Mouse (Mus musculus): ENCODE measurements around the gene Gata2. TPM values are rescaled to one million over a fixed set of nuclear protein-coding genes. Genes with fewer than 3 reads are reported as not detected.

Gata2 gene
- polyA plus RNA-seq, 1 experiment from 2014 or later: 3.2 TPM

DNA sequence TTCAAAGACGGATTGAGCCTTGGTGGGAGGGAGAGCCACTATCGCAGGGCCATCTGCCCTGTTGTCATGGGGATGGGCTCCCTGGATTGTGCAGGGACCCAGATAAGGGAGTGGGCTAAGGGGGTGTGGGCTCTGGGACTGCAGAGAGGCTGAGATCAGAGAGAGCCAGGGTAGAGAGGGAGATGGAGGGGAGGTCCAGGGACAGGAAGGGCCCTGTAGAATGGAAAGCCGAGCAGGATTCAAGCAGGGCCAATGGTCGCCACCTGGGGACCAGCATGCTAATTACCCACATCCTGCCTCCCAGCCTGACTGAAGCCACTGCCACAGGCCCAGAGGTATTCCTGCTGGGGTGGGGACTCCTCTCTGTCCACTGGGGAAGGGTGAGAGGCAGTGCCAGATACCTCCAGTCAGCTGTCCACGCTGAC, 32.9 kb downstream of the Gata2 start:
- H3K27ac ChIP-seq: no peak overlapping the region
- H3K4me1 ChIP-seq: peaks cover 7% of the 10 kb centered on the region; the same call in 1 of the 2 replicates
- peak overlapping the region; percentile 30 for H3K9ac ChIP-seq

DNA sequence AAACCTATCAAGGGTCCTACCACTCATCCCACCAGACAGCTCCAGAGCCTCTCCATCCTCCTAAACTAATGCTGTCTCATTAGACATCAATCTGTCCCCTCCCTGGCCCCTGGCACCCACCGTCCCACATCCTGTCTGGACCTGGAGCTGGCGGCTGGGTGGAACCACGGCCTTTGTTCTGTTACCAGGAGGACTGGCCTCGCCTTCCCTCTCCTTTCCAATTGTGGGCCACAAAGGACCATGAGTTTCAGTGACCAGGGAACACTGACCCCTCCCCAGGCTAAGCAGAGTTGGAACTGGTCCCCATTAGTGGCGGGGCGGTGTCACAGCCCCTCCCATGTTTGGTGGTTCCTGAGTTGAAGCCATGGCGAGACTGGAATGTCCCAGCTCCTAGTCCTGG, 33.8 kb downstream of the Gata2 start:
- Histone ChIP-seq H3K27me3 (peaks cover 15% of the 10 kb centered on the region), H3K9me3 (replicated peaks) (no peaks in the 10 kb centered on the region), H3K36me3 (ENCODE audit: poor library complexity, severe bottlenecking) (no peaks in the 10 kb centered on the region), H3K27ac (no peak overlapping the region), H3K4me2 (no peak overlapping the region), H3K4me1 (peaks cover 7% of the 10 kb centered on the region; the same call in 1 of the 2 replicates), H3K9ac (no peak overlapping the region), H3K4me3 (no peak overlapping the region)
- WGBS: 71% methylated on average over 7 of the region's 7 CpGs
- ATAC-seq: no peak

More for the DNA sequence above, 32.9 kb downstream of the Gata2 start:
- Histone ChIP-seq H3K27me3 (peaks cover 15% of the 10 kb centered on the region), H3K9me3 (replicated peaks) (no peaks in the 10 kb centered on the region), H3K36me3 (ENCODE audit: poor library complexity, severe bottlenecking) (no peaks in the 10 kb centered on the region), H3K4me2 (no peak overlapping the region), H3K4me3 (no peak overlapping the region)
- 8% methylated on average over 5 of the region's 5 CpGs for WGBS
- ATAC-seq: peak; percentile 48; the same call in 1 of the 2 replicates

DNA sequence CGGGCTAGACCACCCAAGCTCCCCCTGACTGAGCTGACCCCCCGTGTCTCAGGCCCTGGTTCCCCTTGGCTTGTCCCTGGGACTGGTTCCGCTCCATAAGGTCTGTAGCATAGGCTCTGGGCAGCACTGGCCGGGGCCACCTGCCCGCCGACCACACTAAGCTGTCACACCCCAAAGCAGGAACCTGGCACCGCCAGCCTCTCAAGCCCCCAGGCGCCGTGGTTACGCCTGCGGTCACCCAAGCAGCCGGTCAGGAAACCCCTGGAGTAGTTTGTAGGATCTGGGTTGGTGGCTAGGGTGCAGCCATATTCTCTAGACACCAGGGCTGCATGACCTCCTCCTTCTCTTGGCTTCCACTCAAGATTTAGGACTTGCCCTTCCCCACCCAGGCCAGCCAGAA, 35.5 kb downstream of the Gata2 start:
- Histone ChIP-seq H3K9me3 (replicated peaks) (no peaks in the 10 kb centered on the region), H3K4me2 (no peak overlapping the region), H3K27me3 (peaks cover 26% of the 10 kb centered on the region), H3K27ac (no peak overlapping the region), H3K36me3 (ENCODE audit: poor library complexity, severe bottlenecking) (no peaks in the 10 kb centered on the region), H3K4me3 (no peak overlapping the region), H3K9ac (no peak overlapping the region), H3K4me1 (peaks cover 7% of the 10 kb centered on the region; the same call in 1 of the 2 replicates)
- ATAC-seq: no peak
- WGBS: 89% methylated on average over 12 of the region's 12 CpGs

DNA sequence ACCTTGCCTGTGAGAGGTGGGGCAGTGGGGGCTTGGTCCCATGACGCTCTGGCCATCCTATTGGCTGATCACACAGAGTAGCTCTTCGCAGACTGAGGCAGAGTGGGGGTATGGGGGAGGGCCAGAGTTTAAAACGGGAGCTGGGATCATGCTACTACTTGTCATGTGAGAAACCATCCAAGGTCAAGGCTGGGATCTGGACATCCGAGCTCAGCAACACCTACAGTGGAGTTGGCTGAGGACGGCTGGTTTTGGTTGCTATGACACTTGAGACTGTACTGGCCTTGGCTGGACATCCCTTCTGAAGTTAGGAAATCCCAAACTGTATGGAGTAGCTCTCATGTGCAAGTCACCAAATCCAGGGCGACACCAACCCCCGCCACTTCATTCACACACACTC, 38.1 kb downstream of the Gata2 start:
- Histone ChIP-seq H3K27ac (no peak overlapping the region), H3K4me2 (no peak overlapping the region), H3K4me1 (peaks cover 16% of the 10 kb centered on the region), H3K36me3 (ENCODE audit: poor library complexity, severe bottlenecking) (no peaks in the 10 kb centered on the region), H3K9ac (no peak overlapping the region), H3K4me3 (no peak overlapping the region), H3K27me3 (peaks cover 43% of the 10 kb centered on the region), H3K9me3 (replicated peaks) (no peaks in the 10 kb centered on the region)
- no peak for ATAC-seq
- WGBS: 79% methylated on average over 7 of the region's 7 CpGs

DNA sequence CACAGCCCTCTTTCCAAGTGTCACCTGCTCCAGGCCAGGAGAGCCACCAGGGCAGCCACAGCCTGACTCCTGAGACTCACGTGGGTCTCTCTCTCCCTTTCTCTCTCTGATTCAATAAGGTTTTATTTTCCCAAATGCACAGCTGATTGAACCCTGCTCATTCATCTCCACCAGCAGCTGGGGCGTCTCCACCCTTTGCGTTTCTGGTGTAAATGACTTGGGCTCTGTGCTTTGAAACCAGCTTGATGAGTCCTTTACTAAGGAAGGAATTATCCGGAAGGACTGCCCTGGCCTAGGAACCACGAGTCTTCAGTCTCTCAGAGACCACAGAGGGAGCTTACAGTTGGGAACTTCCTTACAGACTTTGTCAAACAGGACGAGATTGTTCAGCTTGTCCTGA, 38.5 kb downstream of the Gata2 start:
- WGBS: 53% methylated on average over 6 of the region's 6 CpGs
- H3K9ac ChIP-seq: no peak overlapping the region
- no peak overlapping the region for H3K27ac ChIP-seq
- no peak for ATAC-seq
- H3K4me3 ChIP-seq: no peak overlapping the region
- H3K4me2 ChIP-seq: no peak overlapping the region
- no peaks in the 10 kb centered on the region for H3K36me3 ChIP-seq (ENCODE audit: poor library complexity, severe bottlenecking)
- H3K27me3 ChIP-seq: peaks cover 46% of the 10 kb centered on the region
- no peaks in the 10 kb centered on the region for H3K9me3 ChIP-seq (replicated peaks)
- peaks cover 15% of the 10 kb centered on the region for H3K4me1 ChIP-seq

DNA sequence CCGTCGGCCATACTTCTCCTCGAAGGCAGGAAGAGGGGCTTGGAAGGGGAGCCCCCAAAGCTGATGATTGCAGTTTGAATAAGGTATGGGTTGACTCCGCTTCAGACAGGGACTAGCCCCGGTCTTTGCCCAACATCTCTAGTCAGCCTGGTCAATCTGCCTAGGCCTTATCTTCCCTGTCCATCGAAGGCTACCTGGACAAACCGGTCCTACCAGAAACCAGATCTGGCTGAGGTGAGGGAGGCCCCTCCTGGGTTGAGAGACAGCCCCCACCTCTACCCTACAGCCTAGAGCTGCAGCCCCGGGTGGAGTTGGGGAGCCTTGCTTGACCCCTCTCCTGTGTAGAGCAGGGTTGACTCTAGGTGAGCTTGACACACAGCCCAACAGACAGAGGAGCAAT, 40.3 kb downstream of the Gata2 start:
- WGBS: 83% methylated on average over 8 of the region's 8 CpGs

DNA sequence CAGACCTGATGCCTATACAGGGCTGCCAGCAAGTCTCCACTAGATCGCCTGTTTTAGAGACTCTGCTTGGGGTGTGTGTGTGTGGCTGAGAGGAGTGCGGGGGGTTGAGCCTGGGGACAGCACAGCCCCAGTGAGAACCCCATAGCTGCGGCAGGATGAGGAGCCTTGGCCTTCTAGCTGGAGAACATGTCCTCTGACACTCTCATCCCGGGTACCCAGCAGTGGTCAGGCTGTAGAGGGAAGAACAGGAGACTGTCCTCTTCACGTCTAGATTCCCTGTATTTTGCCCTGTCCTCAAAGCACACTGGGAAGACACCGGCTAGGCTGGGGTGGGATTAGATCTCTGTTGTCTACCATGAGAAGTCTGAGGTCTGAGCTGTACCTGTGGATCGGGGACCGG, 41.8 kb downstream of the Gata2 start:
- WGBS: 21% methylated on average over 8 of the region's 8 CpGs
- no peak overlapping the region for H3K9ac ChIP-seq
- H3K27ac ChIP-seq: no peak overlapping the region
- H3K27me3 ChIP-seq: peaks cover 63% of the 10 kb centered on the region
- no peaks in the 10 kb centered on the region for H3K36me3 ChIP-seq (ENCODE audit: poor library complexity, severe bottlenecking)
- H3K9me3 ChIP-seq (replicated peaks): no peaks in the 10 kb centered on the region
- peaks cover 15% of the 10 kb centered on the region for H3K4me1 ChIP-seq
- no peak for ATAC-seq
- peak overlapping the region; percentile 58 for H3K4me2 ChIP-seq
- peak overlapping the region; percentile 24 for H3K4me3 ChIP-seq

More for the DNA sequence above, 40.3 kb downstream of the Gata2 start:
- no peaks in the 10 kb centered on the region for H3K9me3 ChIP-seq (replicated peaks)
- H3K27me3 ChIP-seq: peaks cover 58% of the 10 kb centered on the region
- H3K9ac ChIP-seq: no peak overlapping the region
- ATAC-seq: no peak
- H3K4me2 ChIP-seq: no peak overlapping the region
- no peak overlapping the region for H3K4me3 ChIP-seq
- peaks cover 15% of the 10 kb centered on the region for H3K4me1 ChIP-seq
- no peaks in the 10 kb centered on the region for H3K36me3 ChIP-seq (ENCODE audit: poor library complexity, severe bottlenecking)
- no peak overlapping the region for H3K27ac ChIP-seq

DNA sequence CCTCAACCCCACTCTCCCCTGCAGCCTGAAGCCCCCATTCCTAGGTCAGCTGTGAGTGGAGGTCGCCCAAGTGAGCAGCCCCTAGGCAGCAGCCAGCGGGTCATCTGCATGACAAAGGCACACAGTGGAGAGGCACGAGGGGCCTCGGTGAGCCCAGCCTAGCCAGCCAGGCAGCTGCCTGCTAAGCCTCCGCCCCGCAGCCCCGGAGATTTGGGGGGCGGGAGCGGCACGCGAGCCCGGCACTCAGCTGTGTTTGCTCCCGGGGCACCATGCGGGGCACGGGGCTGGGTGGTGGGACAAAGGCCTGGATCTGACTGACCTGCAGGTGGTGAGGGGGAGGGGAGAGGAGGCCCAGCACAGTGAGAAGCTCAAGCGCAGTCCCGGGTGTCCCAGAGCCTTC, 42.3 kb downstream of the Gata2 start:
- Histone ChIP-seq H3K4me3 (peak overlapping the region; percentile 24), H3K9ac (peak overlapping the region; percentile 37; the same call in 1 of the 2 replicates), H3K36me3 (ENCODE audit: poor library complexity, severe bottlenecking) (no peaks in the 10 kb centered on the region), H3K27ac (no peak overlapping the region), H3K27me3 (peaks cover 65% of the 10 kb centered on the region), H3K4me2 (peak overlapping the region; percentile 58), H3K9me3 (replicated peaks) (no peaks in the 10 kb centered on the region), H3K4me1 (peaks cover 15% of the 10 kb centered on the region)
- ATAC-seq: peak; percentile 84
- WGBS: 2% methylated on average over 16 of the region's 17 CpGs

DNA sequence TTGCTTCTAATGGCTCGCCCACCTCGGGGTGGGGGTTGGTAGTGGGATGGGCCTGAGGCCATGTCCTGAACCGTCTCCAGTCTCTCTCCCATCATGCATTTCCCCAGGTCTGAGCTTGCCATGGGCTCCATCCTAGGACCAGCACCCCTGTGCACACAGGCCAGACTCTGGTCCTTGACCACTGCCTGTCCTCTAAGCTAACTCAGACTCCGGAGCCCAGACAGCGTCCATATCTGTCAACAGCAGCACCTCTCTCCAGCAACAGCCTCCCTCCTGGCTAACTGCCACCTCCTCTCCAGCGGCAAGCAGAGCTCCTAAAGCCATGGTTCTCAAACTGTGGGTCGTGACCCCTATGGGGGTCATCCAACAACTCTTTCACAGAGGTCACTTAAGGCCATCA, 42.8 kb downstream of the Gata2 start:
- peak overlapping the region; percentile 58 for H3K4me2 ChIP-seq
- WGBS: 14% methylated on average over 7 of the region's 7 CpGs
- H3K9me3 ChIP-seq (replicated peaks): no peaks in the 10 kb centered on the region
- no peak overlapping the region for H3K27ac ChIP-seq
- peaks cover 67% of the 10 kb centered on the region for H3K27me3 ChIP-seq
- H3K9ac ChIP-seq: 0 out of 2 replicates have a peak overlapping the region, but pooled peaks have one; percentile 37
- no peak overlapping the region for H3K4me3 ChIP-seq
- ATAC-seq: peak; percentile 32; the same call in 1 of the 2 replicates
- H3K36me3 ChIP-seq (ENCODE audit: poor library complexity, severe bottlenecking): no peaks in the 10 kb centered on the region
- H3K4me1 ChIP-seq: peaks cover 15% of the 10 kb centered on the region

DNA sequence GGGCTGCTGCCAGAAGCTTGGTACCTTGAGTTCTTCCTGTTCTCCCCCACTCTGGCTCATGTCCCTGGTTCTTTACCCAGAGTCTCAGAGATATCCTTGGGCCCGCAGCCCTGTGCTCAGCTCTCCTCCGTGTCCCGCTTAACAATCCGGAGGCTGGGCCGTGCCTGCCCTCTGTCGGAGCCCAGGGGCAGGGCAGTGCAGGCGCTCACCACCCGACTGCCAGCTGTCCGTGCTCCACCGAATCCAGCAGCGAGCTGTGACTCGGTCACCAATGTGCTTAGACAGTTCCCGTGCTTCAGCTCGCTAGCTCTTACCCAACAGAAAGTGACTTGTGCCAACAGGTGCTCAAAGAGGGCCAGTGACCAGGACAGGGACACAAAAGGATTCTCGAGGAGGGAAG, 48.9 kb downstream of the Gata2 start:
- Histone ChIP-seq H3K27me3 (peaks cover 43% of the 10 kb centered on the region), H3K9ac (no peak overlapping the region), H3K4me1 (no peaks in the 10 kb centered on the region), H3K4me3 (no peak overlapping the region), H3K9me3 (replicated peaks) (no peaks in the 10 kb centered on the region), H3K36me3 (ENCODE audit: poor library complexity, severe bottlenecking) (no peaks in the 10 kb centered on the region), H3K27ac (no peak overlapping the region), H3K4me2 (peak overlapping the region; percentile 21; the same call in 1 of the 2 replicates)
- WGBS: 1% methylated on average over 15 of the region's 15 CpGs
- peak; percentile 87 for ATAC-seq

DNA sequence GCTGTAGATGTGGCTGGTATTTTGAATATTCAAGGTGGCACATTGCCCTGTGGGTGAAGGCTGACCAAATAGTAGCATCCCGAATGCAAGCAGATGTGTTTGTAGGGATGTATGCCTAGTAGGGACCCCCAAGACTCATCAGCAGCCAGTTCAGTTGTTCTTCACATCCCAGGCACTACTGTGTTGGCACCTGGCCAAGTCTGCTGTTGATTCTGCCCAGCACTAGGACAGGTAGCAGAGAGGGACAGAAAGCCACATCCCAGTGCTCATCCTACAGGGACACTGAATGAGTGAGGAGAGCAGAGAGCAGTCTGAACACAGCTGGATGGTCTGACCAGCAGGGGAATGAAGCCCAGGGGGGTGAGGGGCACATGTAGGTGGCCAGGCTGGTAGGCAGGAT, 55.5 kb downstream of the Gata2 start:
- H3K4me3 ChIP-seq: no peak overlapping the region
- no peaks in the 10 kb centered on the region for H3K9me3 ChIP-seq (replicated peaks)
- no peak overlapping the region for H3K27ac ChIP-seq
- 79% methylated on average over 1 of the region's 1 CpGs for WGBS
- H3K9ac ChIP-seq: no peak overlapping the region
- H3K4me1 ChIP-seq: no peaks in the 10 kb centered on the region
- no peak overlapping the region for H3K4me2 ChIP-seq
- H3K36me3 ChIP-seq (ENCODE audit: poor library complexity, severe bottlenecking): no peaks in the 10 kb centered on the region
- no peaks in the 10 kb centered on the region for H3K27me3 ChIP-seq
- ATAC-seq: no peak

DNA sequence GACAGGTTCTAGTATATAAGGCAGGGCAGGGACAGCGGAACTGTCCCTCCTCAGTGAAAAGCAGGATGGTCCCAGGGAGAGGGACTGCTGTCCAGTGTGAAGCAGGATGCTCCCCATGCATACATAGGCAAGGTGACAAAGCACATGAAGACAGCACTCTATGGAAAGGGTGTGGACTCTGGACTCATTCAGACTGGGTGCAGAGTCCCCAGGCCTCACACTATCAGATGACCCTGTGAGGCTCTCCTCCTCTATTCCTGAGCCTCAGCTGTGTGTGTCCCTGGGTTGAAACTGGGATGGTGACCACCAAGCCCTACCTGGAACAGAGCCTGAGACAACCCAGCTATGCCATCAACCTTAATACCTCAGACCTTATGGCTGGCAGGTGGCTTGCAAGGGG, 57.7 kb downstream of the Gata2 start:
- no peak overlapping the region for H3K4me2 ChIP-seq
- H3K9ac ChIP-seq: no peak overlapping the region
- no peaks in the 10 kb centered on the region for H3K9me3 ChIP-seq (replicated peaks)
- no peaks in the 10 kb centered on the region for H3K4me1 ChIP-seq
- ATAC-seq: no peak
- no peaks in the 10 kb centered on the region for H3K27me3 ChIP-seq
- 100% methylated on average over 1 of the region's 1 CpGs for WGBS
- no peak overlapping the region for H3K4me3 ChIP-seq
- H3K36me3 ChIP-seq (ENCODE audit: poor library complexity, severe bottlenecking): peaks cover under 1% of the 10 kb centered on the region; the same call in 1 of the 2 replicates
- H3K27ac ChIP-seq: no peak overlapping the region

DNA sequence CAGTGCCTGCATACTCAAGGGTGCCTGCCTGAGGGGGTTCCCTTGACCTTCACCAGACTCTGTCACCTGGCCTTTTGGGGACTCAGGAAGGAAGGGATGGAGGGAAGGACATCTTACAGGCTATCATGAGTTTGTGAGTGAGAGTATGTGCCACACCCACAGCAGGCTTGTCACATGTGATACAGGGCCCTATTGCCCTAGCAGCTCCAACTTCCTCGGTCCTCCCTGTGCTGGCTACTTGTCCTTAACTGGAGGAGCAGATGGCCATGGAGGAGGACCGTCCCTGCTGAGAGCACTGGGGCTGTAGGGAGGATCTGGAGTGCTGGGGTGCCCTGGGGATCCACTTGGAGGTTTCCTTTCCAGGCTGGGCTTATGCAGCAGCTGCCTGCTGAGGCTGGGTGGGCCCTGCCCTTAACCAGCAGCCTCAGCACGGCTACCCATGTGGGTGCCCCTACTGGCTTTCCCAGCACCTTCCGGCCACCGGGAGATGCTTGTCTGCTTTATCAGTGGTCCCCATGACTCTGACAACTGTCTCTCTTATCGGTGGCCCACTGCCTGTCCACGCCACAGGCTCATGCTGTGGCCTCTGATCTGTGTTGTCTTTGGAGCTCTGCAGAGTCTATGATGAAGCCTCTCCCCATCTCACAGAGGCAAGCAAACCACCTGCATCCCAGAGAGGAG, 58.2 kb downstream of the Gata2 start:
- peaks cover 2% of the 10 kb centered on the region; the same call in 1 of the 2 replicates for H3K36me3 ChIP-seq (ENCODE audit: poor library complexity, severe bottlenecking)
- WGBS: 86% methylated on average over 7 of the region's 7 CpGs

More for the DNA sequence above, 58.2 kb downstream of the Gata2 start:
- Histone ChIP-seq H3K4me2 (no peak overlapping the region), H3K27ac (no peak overlapping the region), H3K27me3 (no peaks in the 10 kb centered on the region), H3K9me3 (replicated peaks) (no peaks in the 10 kb centered on the region), H3K4me1 (no peaks in the 10 kb centered on the region), H3K9ac (no peak overlapping the region), H3K4me3 (no peak overlapping the region)
- no peak for ATAC-seq

Data from forebrain, embryonic 13.5 days (tissue).